ENCODE assay signal across 9 mouse cellular contexts in genomic region chr1:183657043-183657442, GRCm38 (mm10).
A peak's percentile ranks its signal among the peaks of the same experiment; 100 is the strongest.
DNase-seq lines count a peak whose midpoint lies in the region; ATAC-seq and TF ChIP-seq lines count a peak whose summit lies in the region.
"Had no signal": no experiment of that assay in that cellular context is flagged by ENCODE, and none has a peak within 500 bp of the region (broad histone marks: within the 10 kb centered on the region; RNA-seq: fewer than 3 reads in every experiment).

No protein-coding gene starts in this region.

- H3K36me3 ChIP-seq in forebrain, embryonic 10.5 days (replicated peaks): no peaks in the 10 kb centered on the region
- H3K36me3 ChIP-seq in forebrain, embryonic 13.5 days (ENCODE audit: poor library complexity, severe bottlenecking): no peaks in the 10 kb centered on the region
- H3K36me3 ChIP-seq: neural tube, embryonic 12.5 days had no signal

- H3K27ac ChIP-seq in forebrain, embryonic 10.5 days: no peak overlapping the region
- no peak overlapping the region for H3K27ac ChIP-seq in forebrain, embryonic 13.5 days
- H3K27ac ChIP-seq: neural tube, embryonic 12.5 days had no signal

- DNase-seq in forebrain, embryonic 10.5 days (ENCODE audit: extremely low spot score, low spot score): peak; percentile 47
- DNase-seq in right cerebral cortex, adult 18-20 months: peak; percentile 10
- DNase-seq in right cerebral cortex, postnatal 25 days: no peak
- DNase-seq in cerebellum, postnatal 10 days: peak; percentile 70 to 79
- peak; percentile 35 for DNase-seq in lung, adult 2 months
- DNase-seq in spleen, postnatal 4 days (ENCODE audit: low spot score in 2 of 2): peak; percentile 22 to 74

- peak; percentile 75 for TF ChIP-seq CTCF in lung, adult 2 months (IDR thresholded peaks at IDR 0.05; ENCODE audit: insufficient read depth, low read length)

- H3K27me3 ChIP-seq in forebrain, embryonic 10.5 days (ENCODE audit: poor library complexity, severe bottlenecking): no peaks in the 10 kb centered on the region
- no peaks in the 10 kb centered on the region for H3K27me3 ChIP-seq in forebrain, embryonic 13.5 days
- H3K27me3 ChIP-seq: neural tube, embryonic 12.5 days had no signal

- H3K9me3 ChIP-seq in forebrain, embryonic 10.5 days: no peaks in the 10 kb centered on the region
- H3K9me3 ChIP-seq in forebrain, embryonic 13.5 days (replicated peaks): no peaks in the 10 kb centered on the region
- H3K9me3 ChIP-seq: neural tube, embryonic 12.5 days had no signal

- 58% methylated on average over 5 of the region's 5 CpGs for WGBS in forebrain, embryonic 10.5 days
- 57% methylated on average over 5 of the region's 5 CpGs for WGBS in forebrain, embryonic 13.5 days
- 54% methylated on average over 5 of the region's 5 CpGs for WGBS in lung, adult 2 months

- no peak overlapping the region for H3K4me2 ChIP-seq in forebrain, embryonic 13.5 days
- H3K4me2 ChIP-seq: neural tube, embryonic 12.5 days had no signal

- H3K4me1 ChIP-seq in forebrain, embryonic 10.5 days: no peaks in the 10 kb centered on the region
- no peaks in the 10 kb centered on the region for H3K4me1 ChIP-seq in forebrain, embryonic 13.5 days
- no peaks in the 10 kb centered on the region for H3K4me1 ChIP-seq in lung, adult 2 months (ENCODE audit: control insufficient read depth, insufficient read depth, low read length)
- H3K4me1 ChIP-seq: neural tube, embryonic 12.5 days had no signal

- TF ChIP-seq POLR2A in lung, adult 2 months (IDR thresholded peaks at IDR 0.05; ENCODE audit: borderline replicate concordance, extremely low read depth, low read depth, low read length): no peak

- no peak overlapping the region for H3K4me3 ChIP-seq in forebrain, embryonic 10.5 days
- no peak overlapping the region for H3K4me3 ChIP-seq in forebrain, embryonic 13.5 days
- H3K4me3 ChIP-seq in lung, adult 2 months (replicated peaks; ENCODE audit: extremely low read depth, low read depth, low read length): no peak overlapping the region
- H3K4me3 ChIP-seq: neural tube, embryonic 12.5 days had no signal

- ATAC-seq in forebrain, embryonic 13.5 days: no peak; the same call in 1 of the 2 replicates
- ATAC-seq in hematopoietic stem cell, adult 5-6 weeks (replicated peaks in 1 of 2; ENCODE audit: insufficient read depth in 1 of 2, low FRiP score in 2 of 2, low TSS enrichment in 1 of 2, low read depth in 1 of 2, poor library complexity in 2 of 2, severe bottlenecking in 2 of 2): peak; percentile 73 to 74; a peak in 3 of 4 replicates

- no peak overlapping the region for H3K9ac ChIP-seq in forebrain, embryonic 13.5 days
- H3K9ac ChIP-seq: neural tube, embryonic 12.5 days had no signal
